Mouse (Mus musculus) lung, postnatal 0 days (tissue): ENCODE data around the gene Slc33a1. TPM values are rescaled to one million over a fixed set of nuclear protein-coding genes. Genes with fewer than 3 reads are reported as not detected.

ENCODE experiments used
- ATAC-seq: fragments of 200-750 bp; cut with Nextera tagmentation; 2 replicates; pipeline ENCODE4 v1.8.0; 2017; ENCODE audit warnings: moderate library complexity
- DNase-seq: peaks from one replicate; pipeline ENCODE4 v3.0.0-alpha.2; 2016; ENCODE audit warnings: low spot score
- H3K27ac ChIP-seq: fragments of 300-500 bp; sonication (generic); 2 replicates; pipeline ENCODE4 v1.5.1; 2014; ENCODE audit warnings: antibody characterized with exemption, mild to moderate bottlenecking, low read length, mixed read lengths
- H3K27me3 ChIP-seq: fragments of 300-500 bp; sonication (generic); replicated peaks from 2 replicates; pipeline ENCODE4 v1.6.1; 2014; ENCODE audit warnings: low read length, mixed read lengths; ENCODE audit not compliant: insufficient read depth
- H3K36me3 ChIP-seq: fragments of 300-500 bp; sonication (generic); 2 replicates; pipeline ENCODE4 v1.6.1; 2014; ENCODE audit warnings: low read length, mixed read lengths; ENCODE audit not compliant: insufficient read depth
- H3K4me1 ChIP-seq: fragments of 300-500 bp; sonication (generic); 2 replicates; pipeline ENCODE4 v1.6.1; 2014; ENCODE audit warnings: antibody characterized with exemption, low read depth, low read length, mixed read lengths; ENCODE audit not compliant: insufficient read depth
- H3K4me2 ChIP-seq: fragments of 300-500 bp; sonication (generic); replicated peaks from 2 replicates; pipeline ENCODE4 v1.6.1; 2014; ENCODE audit warnings: low read depth, mild to moderate bottlenecking, low read length, moderate library complexity, mixed read lengths
- H3K4me3 ChIP-seq: fragments of 300-500 bp; sonication (generic); 2 replicates; pipeline ENCODE4 v1.5.1; 2014; ENCODE audit warnings: low read depth, low read length
- H3K9ac ChIP-seq: fragments of 300-500 bp; sonication (generic); replicated peaks from 2 replicates; pipeline ENCODE4 v1.6.1; 2014; ENCODE audit warnings: low read depth, mild to moderate bottlenecking
- H3K9me3 ChIP-seq: fragments of 300-500 bp; sonication (generic); 2 replicates; pipeline ENCODE4 v1.6.1; 2016; ENCODE audit warnings: low read length, mixed read lengths
- CTCF ChIP-seq: IDR thresholded peaks from 2 replicates; pipeline ENCODE4 v1.5.1; 2016; ENCODE audit warnings: antibody characterized with exemption, mild to moderate bottlenecking
- EP300 ChIP-seq: IDR thresholded peaks from 2 replicates; pipeline ENCODE4 v1.6.1; 2016; ENCODE audit warnings: antibody characterized with exemption, mild to moderate bottlenecking, control low read depth
- WGBS: fragments of 180-500 bp; shearing (Covaris S2); extraction: QIAGEN DNeasy Blood & Tissue Kit; methylation state at CpG from one replicate; pipeline ENCODE4 v1.1.7; 2014; 5-methylcytosine and 5-hydroxymethylcytosine counted together
- polyA plus RNA-seq: library from polyadenylated mRNA; unstranded; fragments of >200 nt; fragmentation: Nextera tagmentation; extraction: Ambion mirVana; gene quantifications from 2 replicates; pipeline ENCODE4 v1.2.1, GENCODE M21; 2015

Slc33a1 gene
- polyA plus RNA-seq, 1 experiment from 2014 or later = 16.2 TPM

GRCm38 (mm10) chr3:63928878-63929859 lies 35.4 kb downstream of the Slc33a1 start, which contains the start of gene E130311K13Rik:
Gene E130311K13Rik, minus strand, starts transcription at chr3:63929472.
- Histone ChIP-seq H3K4me3 (peak within 1 kb of the TSS; percentile 61), H3K9ac (peak within 1 kb of the TSS; percentile 79), H3K36me3 (no peaks in the 10 kb centered on the region; the same call in 1 of the 2 replicates), H3K27ac (peak within 1 kb of the TSS; percentile 77), H3K9me3 (no peaks in the 10 kb centered on the region), H3K4me1 (no peaks in the 10 kb centered on the region), H3K27me3 (no peaks in the 10 kb centered on the region), H3K4me2 (peak within 1 kb of the TSS; percentile 65)
- peak; percentile 92 for DNase-seq
- 5% methylated on average over 48 of the region's 48 CpGs for WGBS
- TF ChIP-seq EP300 (no peak), CTCF (peak; percentile 89)
- ATAC-seq = peak; percentile 98

- H3K4me1 ChIP-seq = no peaks in the 10 kb centered on the region
- H3K27me3 ChIP-seq = no peaks in the 10 kb centered on the region
- 62% methylated on average over 3 of the region's 3 CpGs for WGBS
Measured at GRCm38 (mm10) chr3:63919634-63920033, 44.9 kb downstream of the Slc33a1 start.

GRCm38 (mm10) chr3:63910301-63910700 lies 54.3 kb downstream of the Slc33a1 start:
- WGBS = 38% methylated on average over 4 of the region's 4 CpGs
- no peak for ATAC-seq
- Histone ChIP-seq H3K9ac (no peak overlapping the region), H3K27ac (no peak overlapping the region), H3K36me3 (no peaks in the 10 kb centered on the region), H3K9me3 (no peaks in the 10 kb centered on the region), H3K4me1 (no peaks in the 10 kb centered on the region), H3K27me3 (no peaks in the 10 kb centered on the region), H3K4me3 (no peak overlapping the region), H3K4me2 (no peak overlapping the region)
- TF ChIP-seq EP300 (no peak), CTCF (no peak)
- DNase-seq = no peak

More at GRCm38 (mm10) chr3:63919634-63920033, 44.9 kb downstream of the Slc33a1 start:
- Histone ChIP-seq H3K9me3 (no peaks in the 10 kb centered on the region), H3K27ac (no peak overlapping the region), H3K4me3 (no peak overlapping the region), H3K36me3 (peaks cover 4% of the 10 kb centered on the region; the same call in 1 of the 2 replicates), H3K9ac (no peak overlapping the region), H3K4me2 (no peak overlapping the region)
- TF ChIP-seq EP300 = no peak
- TF ChIP-seq CTCF = peak; percentile 66
- DNase-seq = peak; percentile 33
- ATAC-seq = no peak

GRCm38 (mm10) chr3:63905241-63905640 lies 59.3 kb downstream of the Slc33a1 start:
- no peaks in the 10 kb centered on the region for H3K9me3 ChIP-seq
- WGBS = 1% methylated on average over 18 of the region's 18 CpGs
- H3K4me1 ChIP-seq = no peaks in the 10 kb centered on the region
- no peak overlapping the region for H3K9ac ChIP-seq
- DNase-seq (no peak), ATAC-seq (no peak)
- H3K4me2 ChIP-seq = peak overlapping the region; percentile 44
- H3K36me3 ChIP-seq = no peaks in the 10 kb centered on the region
- H3K27me3 ChIP-seq = no peaks in the 10 kb centered on the region
- no peak for TF ChIP-seq EP300
- no peak for TF ChIP-seq CTCF
- H3K4me3 ChIP-seq = no peak overlapping the region; the same call in 1 of the 2 replicates
- no peak overlapping the region for H3K27ac ChIP-seq

- Histone ChIP-seq H3K4me3 (no peak overlapping the region), H3K4me2 (no peak overlapping the region), H3K36me3 (no peaks in the 10 kb centered on the region), H3K27ac (no peak overlapping the region), H3K9ac (no peak overlapping the region), H3K9me3 (no peaks in the 10 kb centered on the region), H3K4me1 (no peaks in the 10 kb centered on the region; the same call in 1 of the 2 replicates), H3K27me3 (no peaks in the 10 kb centered on the region)
- DNase-seq (no peak), ATAC-seq (no peak)
- TF ChIP-seq CTCF (no peak), EP300 (no peak)
- WGBS = 79% methylated on average over 2 of the region's 2 CpGs
Measured at GRCm38 (mm10) chr3:63904157-63904556, 60.4 kb downstream of the Slc33a1 start.

- Histone ChIP-seq H3K9ac (no peak overlapping the region), H3K9me3 (no peaks in the 10 kb centered on the region), H3K4me3 (peak overlapping the region; percentile 55; the same call in 1 of the 2 replicates), H3K27ac (no peak overlapping the region), H3K4me1 (peaks cover 4% of the 10 kb centered on the region; the same call in 1 of the 2 replicates), H3K36me3 (no peaks in the 10 kb centered on the region), H3K27me3 (no peaks in the 10 kb centered on the region), H3K4me2 (peak overlapping the region; percentile 98)
- 4% methylated on average over 12 of the region's 12 CpGs for WGBS
- DNase-seq (no peak), ATAC-seq (no peak)
- TF ChIP-seq CTCF (no peak), EP300 (no peak)
Measured at GRCm38 (mm10) chr3:63900021-63900571, 64.5 kb downstream of the Slc33a1 start.
